Mouse (Mus musculus) neural tube, embryonic 11.5 days (tissue): ENCODE results near the gene Kcng3. TPM values are rescaled to one million over a fixed set of nuclear protein-coding genes. Genes with fewer than 3 reads are reported as not detected.

Source experiments
- ATAC-seq: fragments of 200-750 bp; cut with Nextera tagmentation; 2 replicates; pipeline ENCODE4 v1.8.0; 2017; ENCODE audit warnings: moderate number of reproducible peaks, mild to moderate bottlenecking, moderate TSS enrichment, moderate library complexity; ENCODE audit not compliant: insufficient read depth, low FRiP score, low TSS enrichment
- DNase-seq: peaks from one replicate; pipeline ENCODE4 v3.0.0-alpha.2; 2015; ENCODE audit warnings: low spot score
- H3K27ac ChIP-seq: fragments of 300-500 bp; sonication (generic); 2 replicates; pipeline ENCODE4 v1.5.1; 2014; ENCODE audit warnings: low read depth, mild to moderate bottlenecking, low read length
- H3K27me3 ChIP-seq: fragments of 300-500 bp; sonication (generic); 2 replicates; pipeline ENCODE4 v1.6.1; 2014; ENCODE audit warnings: mild to moderate bottlenecking, low read length, mixed read lengths; ENCODE audit not compliant: control insufficient read depth, insufficient read depth
- H3K36me3 ChIP-seq: fragments of 300-500 bp; sonication (generic); 2 replicates; pipeline ENCODE4 v1.6.1; 2014; ENCODE audit warnings: mild to moderate bottlenecking, low read length, moderate library complexity, mixed read lengths; ENCODE audit not compliant: control insufficient read depth, insufficient read depth
- H3K4me1 ChIP-seq: fragments of 300-500 bp; sonication (generic); 2 replicates; pipeline ENCODE4 v1.6.1; 2014; ENCODE audit warnings: low read length, mixed read lengths; ENCODE audit not compliant: control insufficient read depth, insufficient read depth
- H3K4me2 ChIP-seq: fragments of 300-500 bp; sonication (generic); 2 replicates; pipeline ENCODE4 v1.6.1; 2014; ENCODE audit warnings: low read depth, mild to moderate bottlenecking, moderate library complexity
- H3K4me3 ChIP-seq: fragments of 300-500 bp; sonication (generic); 2 replicates; pipeline ENCODE4 v1.5.1; 2014; ENCODE audit warnings: low read depth, low read length
- H3K9ac ChIP-seq: fragments of 300-500 bp; sonication (generic); 2 replicates; pipeline ENCODE4 v1.6.1; 2014; ENCODE audit warnings: mild to moderate bottlenecking, low read length
- H3K9me3 ChIP-seq: fragments of 300-500 bp; sonication (generic); 2 replicates; pipeline ENCODE4 v1.6.1; 2016; ENCODE audit warnings: low read length; ENCODE audit not compliant: control insufficient read depth
- WGBS: fragments of 180-500 bp; shearing (Covaris S2); extraction: QIAGEN DNeasy Blood & Tissue Kit; methylation state at CpG from one replicate; pipeline ENCODE4 v1.1.7; 2014; 5-methylcytosine and 5-hydroxymethylcytosine counted together
- polyA plus RNA-seq: library from polyadenylated mRNA; unstranded; fragments of >200 nt; fragmentation: Nextera tagmentation; extraction: Ambion mirVana; gene quantifications from 2 replicates; pipeline ENCODE4 v1.2.1, GENCODE M21; 2014

Gene Kcng3
- polyA plus RNA-seq, 1 experiment from 2014 or later = not detected

DNA sequence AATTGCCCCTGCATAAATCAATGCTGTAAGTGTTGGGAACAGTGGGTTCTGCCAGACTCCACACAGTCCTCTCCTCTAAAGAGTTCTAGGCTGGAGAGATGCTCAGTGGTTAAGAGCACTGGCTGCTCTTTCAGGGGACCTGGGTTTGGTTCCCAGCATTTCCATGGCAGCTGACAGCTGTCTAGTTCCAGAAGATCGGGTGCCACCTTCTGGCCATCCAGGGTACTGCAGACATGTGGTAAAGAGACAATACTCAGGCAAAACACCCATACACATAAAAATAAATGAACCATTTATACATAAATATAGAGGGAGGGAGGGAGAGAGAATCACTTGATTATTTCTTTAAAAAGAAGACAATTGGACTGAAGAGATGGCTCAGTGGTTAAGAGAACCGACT, 5.7 kb upstream of the Kcng3 start:
- whole genome bisulfite sequencing = 84% methylated on average over 2 of the region's 2 CpGs
- Histone ChIP-seq H3K4me1 (no peaks in the 10 kb centered on the region), H3K36me3 (no peaks in the 10 kb centered on the region), H3K27ac (no peak overlapping the region), H3K4me3 (no peak overlapping the region), H3K9me3 (no peaks in the 10 kb centered on the region), H3K4me2 (no peak overlapping the region), H3K27me3 (peaks cover 6% of the 10 kb centered on the region), H3K9ac (no peak overlapping the region)
- DNase-seq (no peak), ATAC-seq (no peak)

DNA sequence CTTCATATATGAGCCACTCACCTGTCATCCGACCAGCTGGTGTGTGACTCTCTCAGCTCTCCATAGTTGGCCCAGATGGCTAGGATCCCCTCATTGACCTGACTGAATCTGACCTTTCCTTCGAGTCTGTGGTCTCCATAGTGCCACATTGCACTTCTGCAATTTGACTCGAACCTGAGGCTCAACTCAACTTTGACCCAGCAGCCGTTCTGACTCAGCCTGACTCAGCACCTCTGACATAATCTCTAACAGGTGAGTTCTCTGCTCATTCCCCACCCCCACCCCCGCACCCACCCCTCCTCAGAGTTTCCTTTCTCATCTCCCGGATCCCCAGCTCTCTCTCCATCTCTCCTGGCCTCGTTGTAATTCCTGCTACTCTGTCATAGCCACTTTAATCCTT, 4.7 kb upstream of the Kcng3 start:
- peaks cover 15% of the 10 kb centered on the region for H3K27me3 ChIP-seq
- no peak overlapping the region for H3K4me2 ChIP-seq
- no peak overlapping the region for H3K4me3 ChIP-seq
- H3K9ac ChIP-seq = no peak overlapping the region
- 0 out of 2 replicates have a peak, but pooled peaks cover 2% of the 10 kb centered on the region for H3K4me1 ChIP-seq
- ATAC-seq (no peak), DNase-seq (no peak)
- H3K27ac ChIP-seq = no peak overlapping the region
- WGBS = 85% methylated on average over 7 of the region's 7 CpGs
- no peaks in the 10 kb centered on the region for H3K9me3 ChIP-seq
- H3K36me3 ChIP-seq = no peaks in the 10 kb centered on the region

DNA sequence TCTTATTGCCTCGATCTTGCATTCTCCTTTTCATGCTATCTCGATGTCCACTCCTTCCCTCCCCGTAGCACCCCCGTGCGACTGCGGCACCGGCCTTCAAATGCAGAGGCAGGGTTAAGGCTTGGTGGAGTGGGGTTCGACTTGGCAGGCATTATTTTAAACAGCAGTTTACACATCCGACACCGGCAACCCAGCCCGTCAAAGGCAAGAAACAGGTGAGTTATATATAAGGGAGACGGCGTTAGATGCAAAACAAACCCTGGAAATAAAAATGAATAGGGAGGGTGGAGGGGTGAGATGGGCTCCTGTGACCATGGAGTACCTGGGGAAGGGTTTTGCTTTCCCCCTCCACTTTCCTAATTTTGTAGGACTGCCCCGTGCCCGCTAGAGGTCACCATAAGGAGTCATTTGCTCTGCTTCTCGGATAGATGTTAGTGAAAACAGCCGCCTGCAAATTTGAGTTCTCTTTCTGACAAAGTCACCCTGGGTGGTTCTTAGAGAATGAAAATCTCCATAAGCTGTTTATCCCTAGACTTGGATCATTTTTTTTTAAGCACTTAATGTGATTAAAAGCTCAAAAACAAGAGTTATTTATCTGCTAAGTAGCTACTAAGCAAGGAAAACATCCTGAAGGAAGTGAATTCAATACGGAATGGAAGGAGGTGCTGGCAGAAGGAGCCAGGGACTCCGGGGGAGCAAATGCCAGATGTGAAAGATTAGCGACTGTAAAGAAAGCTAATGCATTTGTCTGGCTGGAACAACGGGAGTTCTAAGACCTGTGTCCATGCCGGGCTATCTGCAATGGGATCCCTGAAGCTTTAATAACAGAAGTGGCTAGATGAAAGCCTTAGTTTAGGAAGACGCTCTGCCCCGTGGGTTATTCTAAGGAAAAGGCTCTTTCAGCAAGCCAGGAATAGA, 1.2 kb upstream of the Kcng3 start:
- Histone ChIP-seq H3K4me1 (0 out of 2 replicates have a peak, but pooled peaks cover 5% of the 10 kb centered on the region), H3K36me3 (no peaks in the 10 kb centered on the region), H3K4me2 (peak overlapping the region; percentile 89), H3K9ac (peak overlapping the region; percentile 45; the same call in 1 of the 2 replicates), H3K4me3 (peak overlapping the region; percentile 54), H3K9me3 (no peaks in the 10 kb centered on the region), H3K27ac (no peak overlapping the region), H3K27me3 (peaks cover 34% of the 10 kb centered on the region)
- WGBS = 3% methylated on average over 24 of the region's 24 CpGs
- ATAC-seq (no peak), DNase-seq (peak; percentile 72)

DNA sequence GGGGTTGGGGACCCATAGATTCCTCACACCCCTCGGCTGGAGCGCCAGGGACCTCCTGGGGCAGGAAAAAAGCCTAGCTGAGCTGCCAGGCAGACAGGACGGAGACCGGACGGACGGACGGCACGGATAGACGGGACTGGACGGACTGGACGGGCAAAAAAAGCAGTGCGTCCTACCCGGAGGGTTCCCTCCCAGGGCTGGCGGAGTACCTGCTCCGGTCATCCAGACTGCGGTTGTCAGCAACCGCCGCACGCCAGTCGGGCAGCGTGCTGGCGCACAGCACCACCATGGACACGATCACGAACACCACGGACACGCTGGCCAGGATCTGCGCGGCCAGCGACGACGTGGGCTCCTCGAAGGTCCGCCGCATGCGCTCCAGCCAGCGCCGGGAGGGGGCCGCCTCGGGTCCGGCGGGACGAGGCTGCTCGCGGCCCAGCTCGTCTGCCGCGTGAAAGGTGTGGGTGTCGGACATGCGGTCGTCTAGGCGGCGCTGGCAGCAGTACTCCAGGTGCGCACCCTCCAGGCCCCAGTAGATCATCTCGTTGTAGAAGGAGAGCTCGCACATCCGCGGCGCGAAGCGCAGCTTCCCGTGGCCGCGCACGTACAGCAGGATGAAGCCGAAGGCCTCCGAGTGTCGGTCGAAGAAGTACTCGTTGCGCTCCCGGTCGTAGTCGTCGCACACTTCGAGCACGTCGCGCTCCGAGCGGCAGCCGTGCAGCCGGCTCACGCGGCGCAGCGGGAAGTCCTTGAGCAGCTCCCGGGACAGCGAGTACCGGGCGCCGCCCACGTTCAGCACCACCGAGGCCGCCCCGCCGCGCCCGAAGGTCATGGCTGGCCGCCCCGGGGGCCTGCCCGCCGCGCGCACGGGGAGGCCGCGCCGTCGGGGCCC, 662 bp downstream of the Kcng3 start:
- H3K36me3 ChIP-seq = no peaks in the 10 kb centered on the region
- H3K9me3 ChIP-seq = no peaks in the 10 kb centered on the region
- H3K9ac ChIP-seq = peak overlapping the region; percentile 45
- peak overlapping the region; percentile 89 for H3K4me2 ChIP-seq
- peaks cover 34% of the 10 kb centered on the region for H3K27me3 ChIP-seq
- H3K27ac ChIP-seq = no peak overlapping the region
- 2% methylated on average over 99 of the region's 109 CpGs for WGBS
- peak overlapping the region; percentile 54 for H3K4me3 ChIP-seq
- ATAC-seq (peak; percentile 35; the same call in 1 of the 2 replicates), DNase-seq (peak; percentile 39)
- 0 out of 2 replicates have a peak, but pooled peaks cover 5% of the 10 kb centered on the region for H3K4me1 ChIP-seq

DNA sequence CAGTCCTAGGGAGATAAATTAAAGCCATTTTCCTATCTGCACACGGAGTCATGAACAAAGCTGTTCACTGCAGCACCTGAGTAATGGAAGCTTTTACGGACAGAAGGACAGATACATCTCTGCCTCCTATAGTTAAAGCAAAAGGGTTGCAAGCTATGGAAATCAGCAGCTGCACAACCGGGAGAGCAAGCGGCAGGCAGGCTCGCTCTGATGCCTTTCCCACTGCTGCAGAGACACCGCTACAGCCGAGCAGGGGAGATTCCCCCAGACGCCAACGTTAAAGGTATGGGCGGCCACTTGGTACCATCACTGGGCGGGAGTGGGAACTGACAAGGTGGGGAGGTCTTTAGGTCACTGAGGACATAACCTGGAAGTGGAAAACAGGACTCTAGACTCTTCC, 17.8 kb downstream of the Kcng3 start:
- Histone ChIP-seq H3K9me3 (no peaks in the 10 kb centered on the region), H3K27me3 (no peaks in the 10 kb centered on the region), H3K36me3 (no peaks in the 10 kb centered on the region), H3K4me2 (no peak overlapping the region), H3K4me1 (no peaks in the 10 kb centered on the region; the same call in 1 of the 2 replicates), H3K9ac (no peak overlapping the region), H3K4me3 (no peak overlapping the region), H3K27ac (no peak overlapping the region)
- 41% methylated on average over 11 of the region's 11 CpGs for WGBS
- ATAC-seq (no peak), DNase-seq (peak; percentile 21)

DNA sequence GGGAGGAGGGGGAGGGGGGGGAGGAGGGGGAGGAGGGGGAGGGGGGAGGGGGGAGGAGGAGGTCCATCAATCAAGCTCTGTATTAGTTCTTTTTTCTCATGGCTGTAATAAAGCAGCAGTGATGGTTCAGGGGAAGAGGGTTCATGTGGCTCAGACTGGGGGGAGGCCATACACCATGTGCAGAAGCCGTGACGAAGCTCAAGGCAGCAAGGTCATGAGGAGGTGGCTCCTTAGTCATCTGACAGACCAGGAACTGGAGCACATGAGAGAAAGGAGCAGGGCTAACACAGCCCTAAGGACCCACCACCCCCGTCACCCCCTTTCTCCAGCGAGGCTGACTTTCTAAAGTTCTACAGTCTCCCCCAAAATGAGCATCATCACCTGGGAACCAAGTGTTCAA, 22.2 kb downstream of the Kcng3 start:
- no peak for DNase-seq
- H3K27me3 ChIP-seq = no peaks in the 10 kb centered on the region
- H3K9ac ChIP-seq = no peak overlapping the region
- no peaks in the 10 kb centered on the region for H3K9me3 ChIP-seq
- H3K27ac ChIP-seq = no peak overlapping the region
- H3K4me3 ChIP-seq = no peak overlapping the region
- no peaks in the 10 kb centered on the region; the same call in 1 of the 2 replicates for H3K4me1 ChIP-seq
- H3K4me2 ChIP-seq = no peak overlapping the region
- 59% methylated on average over 4 of the region's 4 CpGs for WGBS
- H3K36me3 ChIP-seq = no peaks in the 10 kb centered on the region
- no peak for ATAC-seq

DNA sequence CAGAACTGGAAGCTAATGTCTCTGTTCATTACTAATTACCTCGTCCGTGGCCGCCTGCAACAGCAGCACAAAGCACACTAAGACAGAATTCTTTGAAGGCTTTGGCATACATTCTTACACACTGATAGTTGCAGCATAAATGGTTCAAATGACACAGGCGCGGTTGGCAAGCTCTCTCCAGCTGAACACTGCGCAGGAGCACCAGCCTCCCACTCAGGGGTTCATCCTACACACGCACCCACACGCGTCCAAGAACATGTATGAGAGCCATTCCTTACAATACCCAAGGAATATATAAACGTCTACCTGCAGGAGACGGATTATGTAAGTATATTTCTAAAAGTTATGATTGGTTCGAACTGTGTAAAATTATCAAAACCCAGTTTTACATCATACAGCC, 30.7 kb downstream of the Kcng3 start:
- Histone ChIP-seq H3K4me2 (no peak overlapping the region), H3K27me3 (no peaks in the 10 kb centered on the region), H3K9me3 (no peaks in the 10 kb centered on the region), H3K27ac (no peak overlapping the region), H3K9ac (no peak overlapping the region), H3K4me1 (no peaks in the 10 kb centered on the region), H3K36me3 (no peaks in the 10 kb centered on the region), H3K4me3 (no peak overlapping the region)
- ATAC-seq (no peak), DNase-seq (no peak)
- WGBS = 94% methylated on average over 12 of the region's 12 CpGs

DNA sequence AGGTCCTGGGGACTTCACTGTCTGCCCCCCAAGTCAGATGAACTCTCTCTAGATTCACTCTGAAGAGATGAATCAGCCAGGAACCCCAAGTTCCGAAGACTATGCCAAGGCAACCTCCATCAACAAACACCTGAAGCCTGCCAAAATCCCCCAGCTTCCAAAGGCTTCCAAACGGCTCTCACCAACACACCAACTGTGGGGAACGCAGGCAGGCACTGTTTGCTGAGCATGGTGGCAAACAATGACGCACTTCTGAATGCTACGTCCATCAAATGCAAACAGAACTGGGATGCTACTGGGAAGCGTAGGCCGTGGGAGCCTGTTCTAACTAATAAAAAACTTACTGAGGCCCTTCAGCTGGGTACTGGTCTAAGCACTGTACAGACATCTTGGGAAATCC, 35.7 kb downstream of the Kcng3 start:
- Histone ChIP-seq H3K9ac (no peak overlapping the region), H3K4me3 (no peak overlapping the region), H3K27me3 (no peaks in the 10 kb centered on the region), H3K9me3 (no peaks in the 10 kb centered on the region), H3K4me1 (no peaks in the 10 kb centered on the region), H3K36me3 (no peaks in the 10 kb centered on the region), H3K27ac (no peak overlapping the region), H3K4me2 (no peak overlapping the region)
- no peak for DNase-seq
- no peak for ATAC-seq
- 90% methylated on average over 7 of the region's 7 CpGs for WGBS
